Mouse (Mus musculus) urinary bladder, postnatal 0 days (tissue): ENCODE data around the gene Naxd. TPM values are rescaled to one million over a fixed set of nuclear protein-coding genes. Genes with fewer than 3 reads are reported as not detected.

ENCODE experiments used
- polyA plus RNA-seq: library from polyadenylated mRNA; unstranded; fragments of >200 nt; fragmentation: Nextera tagmentation; extraction: Ambion mirVana; gene quantifications from 2 replicates; pipeline ENCODE4 v1.2.1, GENCODE M21; 2015

Naxd gene
- polyA plus RNA-seq, result 95.7 and 96.0 TPM in 2 replicates

GRCm38 (mm10) chr8:11497017-11497990, at the start of gene Naxd:
Naxd (plus strand) TSS chr8:11497506.

GRCm38 (mm10) chr8:11477811-11478761, 19.2 kb upstream of the Naxd start, which contains the start of gene Rab20:
Rab20 (minus strand) TSS chr8:11478710.

GRCm38 (mm10) chr8:11550281-11550948, 53.1 kb downstream of the Naxd start, which contains the start of gene Cars2:
Cars2 (minus strand) TSS chr8:11550783.

GRCm38 (mm10) chr8:11554799-11555719, 57.8 kb downstream of the Naxd start, which contains the start of gene Ing1:
Ing1 (plus strand) TSS chr8:11555571.

Other genes with a start within 250 kb of the Naxd start
- 135 and 146 TPM in 2 replicates for gene Col4a2, start 184.7 kb upstream of the Naxd start, polyA plus RNA-seq
- 426 and 432 TPM in 2 replicates for gene Col4a1, start 184.7 kb upstream of the Naxd start, polyA plus RNA-seq
- 8.4 and 9.6 TPM in 2 replicates for gene Rab20, start 18.8 kb upstream of the Naxd start, polyA plus RNA-seq
- 15.1 and 15.7 TPM in 2 replicates for gene Cars2, start 53.3 kb downstream of the Naxd start, polyA plus RNA-seq
- gene Ing1, start 58.1 kb downstream of the Naxd start, polyA plus RNA-seq, result 27.9 and 29.2 TPM in 2 replicates
- 58.5 and 67.5 TPM in 2 replicates for gene Ankrd10, start 138.3 kb downstream of the Naxd start, polyA plus RNA-seq
- not detected in 2 replicates for gene 1700016D06Rik, start 203.6 kb downstream of the Naxd start, polyA plus RNA-seq
- 22.2 and 27.5 TPM in 2 replicates for gene Arhgef7, start 230.2 kb downstream of the Naxd start, polyA plus RNA-seq